Comparison of ENCODE assay signal across 24 mouse cellular contexts in the genomic region with DNA sequence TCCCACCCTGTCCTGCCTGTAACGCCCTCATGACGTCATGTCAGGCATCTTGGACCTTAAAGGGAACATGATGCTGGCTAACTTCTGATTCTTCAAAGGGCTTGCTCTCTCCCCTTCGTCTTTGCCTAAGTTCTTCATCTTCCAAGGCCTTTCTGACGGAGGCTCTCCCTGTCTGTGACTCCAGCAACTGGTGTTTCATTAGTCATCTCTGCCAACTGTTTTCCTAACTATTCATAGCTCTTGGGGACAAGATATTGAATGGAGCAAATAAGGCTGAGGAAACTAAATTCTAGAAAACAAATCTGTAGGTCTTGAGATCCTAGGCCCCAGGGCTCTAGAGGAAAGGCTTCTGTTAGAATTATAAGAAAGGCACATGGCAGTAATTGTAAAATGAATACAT. TPM values are rescaled to one million over a fixed set of nuclear protein-coding genes. Genes with fewer than 3 reads are reported as not detected.
"Had no signal": no experiment of that assay in that cellular context is flagged by ENCODE, and none has a peak within 500 bp of the region (broad histone marks: within the 10 kb centered on the region; RNA-seq: fewer than 3 reads in every experiment).

No protein-coding gene starts in this region.

- H3K27ac ChIP-seq: limb, embryonic 10.5 days; limb, embryonic 12.5 days; limb, embryonic 13.5 days; limb, embryonic 15.5 days; liver, embryonic 12.5 days; liver, embryonic 13.5 days; liver, embryonic 14.5 days; liver, embryonic 15.5 days; lung, embryonic 15.5 days; midbrain, embryonic 10.5 days; midbrain, embryonic 12.5 days; midbrain, embryonic 13.5 days; midbrain, embryonic 15.5 days; neural tube, embryonic 12.5 days had no signal

- H3K27me3 ChIP-seq: limb, embryonic 12.5 days; limb, embryonic 13.5 days; lung, embryonic 15.5 days; midbrain, embryonic 12.5 days; midbrain, embryonic 13.5 days; midbrain, embryonic 15.5 days; neural tube, embryonic 12.5 days had no signal

- H3K4me2 ChIP-seq: limb, embryonic 12.5 days; limb, embryonic 13.5 days; limb, embryonic 15.5 days; liver, embryonic 11.5 days; liver, embryonic 12.5 days; liver, embryonic 13.5 days; liver, embryonic 15.5 days; lung, embryonic 14.5 days; lung, embryonic 15.5 days; midbrain, embryonic 11.5 days; midbrain, embryonic 12.5 days; midbrain, embryonic 13.5 days; midbrain, embryonic 15.5 days; neural tube, embryonic 12.5 days had no signal

- H3K4me1 ChIP-seq: limb, embryonic 12.5 days; limb, embryonic 15.5 days; liver, embryonic 12.5 days; liver, embryonic 13.5 days had no signal

- H3K4me3 ChIP-seq: limb, embryonic 10.5 days; limb, embryonic 12.5 days; limb, embryonic 13.5 days; limb, embryonic 15.5 days; liver, embryonic 12.5 days; liver, embryonic 13.5 days; liver, embryonic 15.5 days; lung, embryonic 15.5 days; midbrain, embryonic 10.5 days; midbrain, embryonic 12.5 days; midbrain, embryonic 13.5 days; midbrain, embryonic 15.5 days; neural tube, embryonic 12.5 days had no signal

- H3K36me3 ChIP-seq: limb, embryonic 10.5 days; limb, embryonic 12.5 days; limb, embryonic 13.5 days; limb, embryonic 15.5 days; liver, embryonic 12.5 days; liver, embryonic 13.5 days; liver, embryonic 15.5 days; lung, embryonic 15.5 days; midbrain, embryonic 13.5 days; midbrain, embryonic 15.5 days had no signal

- DNase-seq: midbrain, embryonic 14.5 days had no signal

RNA-seq across cellular contexts. Expression of a gene that starts 18.0 kb away (rescaled TPM):
- total RNA-seq: megakaryocyte progenitor cell, adult 5-6 weeks; megakaryocyte-erythroid progenitor cell, adult 5-6 weeks; monocyte, adult 5-6 weeks had no signal
- polyA plus RNA-seq: limb, embryonic 10.5 days; liver, embryonic 11.5 days; liver, embryonic 12.5 days; liver, embryonic 13.5 days; liver, embryonic 14.5 days; liver, embryonic 15.5 days; liver, embryonic 16.5 days; liver, postnatal 0 days; lung, embryonic 14.5 days; lung, embryonic 15.5 days; lung, postnatal 0 days had no signal
